In the genomic region with DNA sequence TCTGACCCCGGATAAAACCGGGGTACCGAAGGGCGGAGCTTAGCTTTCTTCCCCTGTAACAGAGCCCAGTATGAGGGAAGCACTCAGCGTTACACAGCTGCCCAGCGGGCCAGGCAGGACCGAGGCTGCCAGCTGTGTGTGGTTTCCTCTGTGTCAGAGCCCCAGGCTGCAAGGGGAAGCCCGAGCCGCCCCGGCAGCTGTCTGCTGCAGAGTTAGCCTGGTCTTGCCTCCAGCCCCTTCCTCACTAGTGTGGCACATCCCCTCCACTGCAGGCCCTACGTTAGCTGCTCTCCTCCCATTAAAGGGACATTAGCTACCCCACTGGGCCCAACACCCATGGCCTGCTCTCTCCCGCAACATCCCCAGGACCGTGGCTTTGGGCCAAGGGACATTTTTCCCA, we compare ENCODE assay signal across 19 mouse cellular contexts. TPM values are rescaled to one million over a fixed set of nuclear protein-coding genes. Genes with fewer than 3 reads are reported as not detected.
DNase-seq lines count a peak whose midpoint lies in the region; ATAC-seq and TF ChIP-seq lines count a peak whose summit lies in the region.
"Had no signal": no experiment of that assay in that cellular context is flagged by ENCODE, and none has a peak within 500 bp of the region (broad histone marks: within the 10 kb centered on the region; RNA-seq: fewer than 3 reads in every experiment).

No protein-coding gene starts in this region.

- ATAC-seq in hindbrain, embryonic 11.5 days (ENCODE audit: low FRiP score), result no peak
- 0 out of 2 replicates have a peak, but pooled peaks have one; percentile 37 for ATAC-seq in stomach, embryonic 14.5 days (ENCODE audit: insufficient number of reproducible peaks, insufficient read depth, low FRiP score, low read depth)
- ATAC-seq in stomach, postnatal 0 days (ENCODE audit: low FRiP score, low TSS enrichment), result no peak
- peak; percentile 54 for ATAC-seq in forebrain, embryonic 16.5 days
- ATAC-seq in kidney, embryonic 16.5 days (ENCODE audit: low FRiP score, low TSS enrichment), result no peak

- H3K9me3 ChIP-seq in hindbrain, embryonic 10.5 days, result no peaks in the 10 kb centered on the region
- H3K9me3 ChIP-seq in hindbrain, embryonic 11.5 days (ENCODE audit: control insufficient read depth, low read length), result no peaks in the 10 kb centered on the region
- no peaks in the 10 kb centered on the region for H3K9me3 ChIP-seq in stomach, embryonic 14.5 days (ENCODE audit: control insufficient read depth, low read depth, low read length)
- H3K9me3 ChIP-seq in stomach, postnatal 0 days (ENCODE audit: control insufficient read depth, low read length), result no peaks in the 10 kb centered on the region
- no peaks in the 10 kb centered on the region for H3K9me3 ChIP-seq in forebrain, embryonic 16.5 days (ENCODE audit: control insufficient read depth, low read length)
- H3K9me3 ChIP-seq in kidney, embryonic 16.5 days (ENCODE audit: low read length), result no peaks in the 10 kb centered on the region
- H3K9me3 ChIP-seq: heart, embryonic 13.5 days; limb, embryonic 12.5 days; liver, embryonic 13.5 days; neural tube, embryonic 12.5 days had no signal

- no peak for TF ChIP-seq CTCF in stomach, postnatal 0 days (IDR thresholded peaks at IDR 0.05; ENCODE audit: low read depth)

- no peak for DNase-seq in hindbrain, embryonic 10.5 days (ENCODE audit: low spot score)
- no peak for DNase-seq in hindbrain, embryonic 11.5 days (ENCODE audit: low spot score)
- DNase-seq in stomach, postnatal 0 days (ENCODE audit: low spot score), result no peak
- DNase-seq in gastrocnemius, adult 8-10 months (ENCODE audit: low spot score in 2 of 2), result no peak
- DNase-seq: cerebellum, adult 9-11 months; heart, postnatal 36 days; kidney, adult 18-20 months; kidney, postnatal 14 days; liver, embryonic 13.5 days; midbrain, embryonic 14.5 days; right cerebral cortex, postnatal 25 days; thymus, postnatal 25 days had no signal

- no peak overlapping the region for H3K4me2 ChIP-seq in hindbrain, embryonic 11.5 days (replicated peaks; ENCODE audit: low read depth, low read length)
- H3K4me2 ChIP-seq in stomach, embryonic 14.5 days (replicated peaks; ENCODE audit: low read depth, low read length), result no peak overlapping the region
- no peak overlapping the region for H3K4me2 ChIP-seq in stomach, postnatal 0 days (replicated peaks; ENCODE audit: low read depth)
- H3K4me2 ChIP-seq in forebrain, embryonic 16.5 days (ENCODE audit: low read length), result no peak overlapping the region
- H3K4me2 ChIP-seq in kidney, embryonic 16.5 days (replicated peaks; ENCODE audit: low read depth, low read length), result no peak overlapping the region
- H3K4me2 ChIP-seq: heart, embryonic 13.5 days; limb, embryonic 12.5 days; liver, embryonic 13.5 days; neural tube, embryonic 12.5 days had no signal

- peaks cover 15% of the 10 kb centered on the region; the same call in 1 of the 2 replicates for H3K4me1 ChIP-seq in hindbrain, embryonic 10.5 days (replicated peaks)
- no peaks in the 10 kb centered on the region for H3K4me1 ChIP-seq in hindbrain, embryonic 11.5 days (replicated peaks; ENCODE audit: control insufficient read depth, insufficient read depth, low read length)
- no peaks in the 10 kb centered on the region for H3K4me1 ChIP-seq in stomach, embryonic 14.5 days (ENCODE audit: control insufficient read depth, insufficient read depth, low read length)
- no peaks in the 10 kb centered on the region for H3K4me1 ChIP-seq in stomach, postnatal 0 days (replicated peaks; ENCODE audit: control insufficient read depth, insufficient read depth)
- H3K4me1 ChIP-seq in forebrain, embryonic 16.5 days (replicated peaks; ENCODE audit: control insufficient read depth, insufficient read depth, low read length), result peaks cover 8% of the 10 kb centered on the region; the same call in 1 of the 2 replicates
- H3K4me1 ChIP-seq in kidney, embryonic 16.5 days (ENCODE audit: insufficient read depth, low read length), result no peaks in the 10 kb centered on the region
- H3K4me1 ChIP-seq: heart, embryonic 13.5 days; limb, embryonic 12.5 days; liver, embryonic 13.5 days had no signal

- TF ChIP-seq EP300 in stomach, postnatal 0 days (optimal IDR thresholded peaks at IDR 0.05), result no peak

- peaks cover 4% of the 10 kb centered on the region; the same call in 1 of the 2 replicates for H3K27me3 ChIP-seq in hindbrain, embryonic 10.5 days (ENCODE audit: insufficient read depth, poor library complexity, severe bottlenecking)
- H3K27me3 ChIP-seq in hindbrain, embryonic 11.5 days (ENCODE audit: control insufficient read depth, insufficient read depth, low read length), result no peaks in the 10 kb centered on the region
- H3K27me3 ChIP-seq in stomach, embryonic 14.5 days (ENCODE audit: control insufficient read depth, insufficient read depth, low read length), result no peaks in the 10 kb centered on the region
- H3K27me3 ChIP-seq in stomach, postnatal 0 days (ENCODE audit: control insufficient read depth, insufficient read depth, low read length), result no peaks in the 10 kb centered on the region
- H3K27me3 ChIP-seq in forebrain, embryonic 16.5 days (replicated peaks; ENCODE audit: control insufficient read depth, insufficient read depth, low read length), result no peaks in the 10 kb centered on the region
- peaks cover 1% of the 10 kb centered on the region; the same call in 1 of the 2 replicates for H3K27me3 ChIP-seq in kidney, embryonic 16.5 days (ENCODE audit: insufficient read depth, low read length)
- H3K27me3 ChIP-seq: liver, embryonic 13.5 days; neural tube, embryonic 12.5 days had no signal

- H3K4me3 ChIP-seq in hindbrain, embryonic 10.5 days, result no peak overlapping the region
- no peak overlapping the region for H3K4me3 ChIP-seq in hindbrain, embryonic 11.5 days (ENCODE audit: low read depth, low read length)
- H3K4me3 ChIP-seq in stomach, embryonic 14.5 days (ENCODE audit: low read depth, low read length), result no peak overlapping the region
- H3K4me3 ChIP-seq in stomach, postnatal 0 days (ENCODE audit: low read depth, low read length), result no peak overlapping the region
- H3K4me3 ChIP-seq in forebrain, embryonic 16.5 days (replicated peaks; ENCODE audit: low read length), result no peak overlapping the region
- no peak overlapping the region for H3K4me3 ChIP-seq in kidney, embryonic 16.5 days (ENCODE audit: low read length)
- H3K4me3 ChIP-seq: heart, embryonic 13.5 days; limb, embryonic 12.5 days; liver, embryonic 13.5 days; neural tube, embryonic 12.5 days had no signal

- no peak overlapping the region for H3K9ac ChIP-seq in hindbrain, embryonic 11.5 days (ENCODE audit: low read depth, low read length)
- no peak overlapping the region for H3K9ac ChIP-seq in stomach, embryonic 14.5 days (replicated peaks; ENCODE audit: low read depth, low read length)
- H3K9ac ChIP-seq in stomach, postnatal 0 days (ENCODE audit: low read length), result no peak overlapping the region
- H3K9ac ChIP-seq in forebrain, embryonic 16.5 days (replicated peaks; ENCODE audit: low read depth, low read length), result no peak overlapping the region
- H3K9ac ChIP-seq in kidney, embryonic 16.5 days (replicated peaks; ENCODE audit: low read length), result no peak overlapping the region
- H3K9ac ChIP-seq: heart, embryonic 13.5 days; limb, embryonic 12.5 days; liver, embryonic 13.5 days; neural tube, embryonic 12.5 days had no signal

- no peaks in the 10 kb centered on the region for H3K36me3 ChIP-seq in hindbrain, embryonic 10.5 days
- no peaks in the 10 kb centered on the region for H3K36me3 ChIP-seq in hindbrain, embryonic 11.5 days (ENCODE audit: control insufficient read depth, insufficient read depth, low read length)
- H3K36me3 ChIP-seq in stomach, embryonic 14.5 days (ENCODE audit: control insufficient read depth, insufficient read depth, low read length), result no peaks in the 10 kb centered on the region
- H3K36me3 ChIP-seq in stomach, postnatal 0 days (ENCODE audit: control insufficient read depth, insufficient read depth, low read length), result no peaks in the 10 kb centered on the region
- no peaks in the 10 kb centered on the region for H3K36me3 ChIP-seq in forebrain, embryonic 16.5 days (ENCODE audit: control insufficient read depth, insufficient read depth)
- no peaks in the 10 kb centered on the region for H3K36me3 ChIP-seq in kidney, embryonic 16.5 days (ENCODE audit: insufficient read depth, low read length)
- H3K36me3 ChIP-seq: heart, embryonic 13.5 days; limb, embryonic 12.5 days; liver, embryonic 13.5 days; neural tube, embryonic 12.5 days had no signal

- WGBS in hindbrain, embryonic 10.5 days, result 57% methylated on average over 13 of the region's 13 CpGs
- WGBS in hindbrain, embryonic 11.5 days, result 60% methylated on average over 13 of the region's 13 CpGs
- 51% methylated on average over 13 of the region's 13 CpGs for WGBS in stomach, embryonic 14.5 days
- 51% methylated on average over 13 of the region's 13 CpGs for WGBS in stomach, postnatal 0 days
- 48% methylated on average over 13 of the region's 13 CpGs for WGBS in forebrain, embryonic 16.5 days
- WGBS in kidney, embryonic 16.5 days, result 60% methylated on average over 13 of the region's 13 CpGs

- 0 out of 2 replicates have a peak overlapping the region, but pooled peaks have one; percentile 30 for H3K27ac ChIP-seq in hindbrain, embryonic 10.5 days
- H3K27ac ChIP-seq in hindbrain, embryonic 11.5 days (ENCODE audit: low read depth, low read length), result no peak overlapping the region
- H3K27ac ChIP-seq in stomach, embryonic 14.5 days (ENCODE audit: low read length), result no peak overlapping the region
- no peak overlapping the region for H3K27ac ChIP-seq in stomach, postnatal 0 days (replicated peaks)
- H3K27ac ChIP-seq in forebrain, embryonic 16.5 days (ENCODE audit: low read length), result no peak overlapping the region
- H3K27ac ChIP-seq in kidney, embryonic 16.5 days (ENCODE audit: low read length), result no peak overlapping the region
- H3K27ac ChIP-seq: heart, embryonic 13.5 days; limb, embryonic 12.5 days; liver, embryonic 13.5 days; neural tube, embryonic 12.5 days had no signal

RNA-seq across cellular contexts. Expression of a gene that starts 25.1 kb away (rescaled TPM):
- 0.80 and 1.1 TPM in 2 replicates for polyA plus RNA-seq in hindbrain, embryonic 10.5 days (2016; fragmentation: Nextera tagmentation; extraction: Ambion mirVana)
- polyA plus RNA-seq in hindbrain, embryonic 11.5 days (2014; fragmentation: Nextera tagmentation; extraction: Ambion mirVana), result 2.1 and 2.9 TPM in 2 replicates
- 1.1 TPM in 2 replicates for polyA plus RNA-seq in stomach, embryonic 14.5 days (2014; fragmentation: Nextera tagmentation; extraction: Ambion mirVana)
- polyA plus RNA-seq in stomach, postnatal 0 days (2015; fragmentation: Nextera tagmentation; extraction: Ambion mirVana), result 0.12 and 0.13 TPM in 2 replicates
- polyA plus RNA-seq in forebrain, embryonic 16.5 days (2015; fragmentation: Nextera tagmentation; extraction: Ambion mirVana), result 7.5 and 8.0 TPM in 2 replicates
- polyA plus RNA-seq in kidney, embryonic 16.5 days (2015; fragmentation: Nextera tagmentation; extraction: Ambion mirVana), result 0.11 and 0.12 TPM in 2 replicates
- under 1 TPM; 0.10 to 0.22 (median 0.17) TPM for total RNA-seq in gastrocnemius, adult 8-10 months (2022)
- polyA plus RNA-seq: limb, embryonic 12.5 days; lung, embryonic 16.5 days had no signal

Comparison
In these comparisons a context has a peak if more than half of its experiments do, and no peak if none do; other contexts are left out.
1. ATAC-seq: peak in stomach, embryonic 14.5 days (single experiment) and forebrain, embryonic 16.5 days (single experiment); none in hindbrain, embryonic 11.5 days (single experiment), stomach, postnatal 0 days (single experiment) and kidney, embryonic 16.5 days (single experiment).